Mouse (Mus musculus) forebrain, postnatal 0 days (tissue): ENCODE measurements around the gene Cenpb. TPM values are rescaled to one million over a fixed set of nuclear protein-coding genes. Genes with fewer than 3 reads are reported as not detected.

ENCODE experiments used
- ATAC-seq: fragments of 200-750 bp; cut with Nextera tagmentation; 2 replicates; pipeline ENCODE4 v1.8.0; 2017; ENCODE audit warnings: mild to moderate bottlenecking, moderate library complexity
- DNase-seq: peaks from one replicate; pipeline ENCODE4 v3.0.0-alpha.2; 2015
- H3K27ac ChIP-seq: fragments of 300-500 bp; sonication (generic); 2 replicates; pipeline ENCODE4 v1.5.1; 2014; ENCODE audit warnings: low read depth, mild to moderate bottlenecking, antibody characterized with exemption, low read length, moderate library complexity, mixed read lengths
- H3K27me3 ChIP-seq: fragments of 300-500 bp; sonication (generic); 2 replicates; pipeline ENCODE4 v1.6.1; 2014; ENCODE audit warnings: mild to moderate bottlenecking, low read length, mixed read lengths; ENCODE audit not compliant: insufficient read depth
- H3K36me3 ChIP-seq: fragments of 300-500 bp; sonication (generic); 2 replicates; pipeline ENCODE4 v1.6.1; 2014; ENCODE audit warnings: mild to moderate bottlenecking, moderate library complexity; ENCODE audit not compliant: insufficient read depth
- H3K4me1 ChIP-seq: fragments of 300-500 bp; sonication (generic); 2 replicates; pipeline ENCODE4 v1.6.1; 2014; ENCODE audit warnings: antibody characterized with exemption; ENCODE audit not compliant: insufficient read depth
- H3K4me2 ChIP-seq: fragments of 300-500 bp; sonication (generic); 2 replicates; pipeline ENCODE4 v1.6.1; 2014; ENCODE audit warnings: low read depth, mild to moderate bottlenecking, moderate library complexity
- H3K4me3 ChIP-seq: fragments of 300-500 bp; sonication (generic); 2 replicates; pipeline ENCODE4 v1.5.1; 2014; ENCODE audit warnings: low read depth, low read length, mixed read lengths
- H3K9ac ChIP-seq: fragments of 300-500 bp; sonication (generic); 2 replicates; pipeline ENCODE4 v1.6.1; 2014; ENCODE audit warnings: mild to moderate bottlenecking
- H3K9me3 ChIP-seq: fragments of 300-500 bp; sonication (generic); 2 replicates; pipeline ENCODE4 v1.6.1; 2016; ENCODE audit warnings: low read length
- CTCF ChIP-seq: sonication (generic); IDR thresholded peaks from 2 replicates; pipeline ENCODE4 v1.5.1; 2016; ENCODE audit warnings: antibody characterized with exemption, control low read depth, low read depth
- WGBS: fragments of 180-500 bp; shearing (Covaris S2); extraction: QIAGEN DNeasy Blood & Tissue Kit; methylation state at CpG from one replicate; pipeline ENCODE4 v1.1.7; 2014; 5-methylcytosine and 5-hydroxymethylcytosine counted together
- polyA plus RNA-seq: library from polyadenylated mRNA; unstranded; fragments of >200 nt; fragmentation: Nextera tagmentation; extraction: Ambion mirVana; gene quantifications from 2 replicates; pipeline ENCODE4 v1.2.1, GENCODE M21; 2015
- total RNA-seq: library from RNA; depleted of rRNA; stranded (reverse); fragments of >200 nt; gene quantifications from 2 replicates; pipeline ENCODE4 v1.2.3, GENCODE M21; 2014

The Cenpb gene
- total and polyA plus RNA-seq, 2 experiments from 2014 or later: 17.9 to 120 TPM

GRCm38 (mm10) chr2:131175286-131175944, 4.5 kb downstream of the Cenpb start:
- Histone ChIP-seq H3K4me3 (no peak overlapping the region), H3K36me3 (peaks cover 14% of the 10 kb centered on the region; the same call in 1 of the 2 replicates), H3K9ac (no peak overlapping the region), H3K4me1 (peaks cover 33% of the 10 kb centered on the region), H3K4me2 (no peak overlapping the region), H3K27ac (no peak overlapping the region), H3K9me3 (no peaks in the 10 kb centered on the region), H3K27me3 (no peaks in the 10 kb centered on the region)
- TF ChIP-seq CTCF: no peak
- ATAC-seq (no peak), DNase-seq (no peak)
- WGBS: 70% methylated on average over 3 of the region's 3 CpGs

DNA sequence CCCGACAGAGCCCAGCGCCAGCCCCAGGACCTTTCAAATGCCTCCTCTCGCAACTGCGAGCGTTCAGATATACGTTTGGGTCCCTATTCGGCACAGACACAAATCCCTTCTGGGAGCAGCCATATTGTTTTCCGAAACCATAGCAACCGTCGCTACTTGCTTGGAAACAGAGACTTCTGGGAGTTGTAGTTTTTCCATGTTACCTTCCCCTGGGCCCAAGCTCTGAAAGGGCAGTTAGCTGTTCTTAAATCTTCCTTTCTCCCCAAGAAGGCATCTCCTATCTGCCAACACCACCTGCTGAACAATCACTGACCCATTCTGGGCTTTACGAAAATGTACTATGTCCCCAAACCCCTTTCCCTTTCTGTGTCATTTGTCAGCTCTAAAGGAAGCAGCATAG, 5.2 kb downstream of the Cenpb start:
- Histone ChIP-seq H3K4me2 (peak overlapping the region; percentile 91), H3K27me3 (no peaks in the 10 kb centered on the region), H3K27ac (no peak overlapping the region), H3K9ac (no peak overlapping the region), H3K4me3 (peak overlapping the region; percentile 43), H3K4me1 (peaks cover 31% of the 10 kb centered on the region), H3K36me3 (peaks cover 14% of the 10 kb centered on the region; the same call in 1 of the 2 replicates), H3K9me3 (no peaks in the 10 kb centered on the region)
- TF ChIP-seq CTCF: no peak
- 5% methylated on average over 11 of the region's 11 CpGs for WGBS
- peak; percentile 72 for ATAC-seq
- DNase-seq: peak; percentile 85

GRCm38 (mm10) chr2:131172322-131172721, 7.5 kb downstream of the Cenpb start:
- ATAC-seq (no peak), DNase-seq (no peak)
- WGBS: 61% methylated on average over 9 of the region's 9 CpGs
- H3K27me3 ChIP-seq: no peaks in the 10 kb centered on the region
- H3K4me1 ChIP-seq: peaks cover 18% of the 10 kb centered on the region
- no peak for TF ChIP-seq CTCF
- H3K27ac ChIP-seq: no peak overlapping the region
- 0 out of 2 replicates have a peak, but pooled peaks cover 14% of the 10 kb centered on the region for H3K36me3 ChIP-seq
- H3K4me3 ChIP-seq: no peak overlapping the region
- H3K9ac ChIP-seq: no peak overlapping the region
- H3K4me2 ChIP-seq: no peak overlapping the region
- no peaks in the 10 kb centered on the region for H3K9me3 ChIP-seq

DNA sequence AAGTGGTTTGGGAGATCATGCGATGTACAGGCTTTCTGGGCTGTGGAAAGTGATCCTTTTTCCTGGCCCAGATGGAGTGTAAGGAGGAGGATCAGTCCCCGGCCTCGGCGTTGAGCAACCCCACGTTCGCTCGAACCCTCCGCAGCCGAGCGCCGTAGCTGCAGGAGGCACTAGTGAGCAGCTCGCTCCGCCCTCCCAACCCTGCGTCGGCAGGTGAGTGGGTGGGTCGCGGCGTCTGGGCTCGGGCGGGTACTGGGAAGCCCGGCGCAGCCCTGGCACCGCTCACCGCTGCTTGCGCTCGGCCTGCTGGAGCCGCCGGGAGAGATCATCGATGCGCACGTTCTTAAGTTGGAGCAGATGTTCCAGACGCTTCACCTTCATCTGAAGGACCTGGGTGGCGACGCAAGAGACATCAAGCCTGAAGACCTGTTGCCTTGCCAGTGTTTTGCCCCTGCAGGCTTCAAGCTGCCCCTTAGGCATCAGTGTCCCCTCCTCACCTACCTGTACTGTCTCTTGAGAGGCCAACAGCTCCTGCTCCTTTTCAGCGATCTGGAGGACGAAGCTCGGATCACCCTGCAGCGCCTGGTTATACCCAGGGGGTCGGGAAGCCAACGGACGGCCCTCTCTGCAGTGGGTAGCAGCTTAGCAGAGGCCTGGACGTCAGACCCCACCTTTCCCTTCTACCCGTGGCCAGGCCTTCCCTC, 8.3 kb downstream of the Cenpb start:
- H3K4me1 ChIP-seq: peaks cover 10% of the 10 kb centered on the region; the same call in 1 of the 2 replicates
- H3K27me3 ChIP-seq: no peaks in the 10 kb centered on the region
- DNase-seq (no peak), ATAC-seq (no peak)
- 0 out of 2 replicates have a peak overlapping the region, but pooled peaks have one; percentile 18 for H3K9ac ChIP-seq
- H3K9me3 ChIP-seq: no peaks in the 10 kb centered on the region
- H3K4me2 ChIP-seq: no peak overlapping the region; the same call in 1 of the 2 replicates
- no peak overlapping the region for H3K27ac ChIP-seq
- H3K36me3 ChIP-seq: 0 out of 2 replicates have a peak, but pooled peaks cover 14% of the 10 kb centered on the region
- peak; percentile 28; the same call in 1 of the 2 replicates for TF ChIP-seq CTCF
- H3K4me3 ChIP-seq: no peak overlapping the region
- WGBS: 20% methylated on average over 42 of the region's 43 CpGs

DNA sequence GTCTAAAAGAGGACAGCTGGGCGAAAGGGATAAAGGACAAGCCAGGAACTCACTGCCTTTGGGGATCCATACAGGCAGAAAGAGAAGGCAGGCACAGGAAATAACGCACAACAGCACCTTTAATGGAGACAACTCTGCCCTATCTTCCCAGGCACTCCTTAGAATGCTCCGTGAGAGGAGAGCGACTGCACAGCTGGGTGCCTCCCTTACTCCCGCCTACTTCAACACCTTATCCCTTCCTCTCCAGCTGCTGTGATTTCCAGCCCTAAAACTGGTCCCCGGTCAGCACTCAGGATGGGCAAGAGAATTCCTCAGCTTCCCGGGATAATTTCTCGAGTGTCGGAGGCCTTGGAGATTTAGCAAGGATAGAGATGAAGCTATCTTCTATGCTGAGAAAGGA, 8.9 kb downstream of the Cenpb start:
- no peak for TF ChIP-seq CTCF
- Histone ChIP-seq H3K4me1 (0 out of 2 replicates have a peak, but pooled peaks cover 9% of the 10 kb centered on the region), H3K9ac (no peak overlapping the region), H3K4me2 (no peak overlapping the region), H3K36me3 (0 out of 2 replicates have a peak, but pooled peaks cover 14% of the 10 kb centered on the region), H3K4me3 (no peak overlapping the region), H3K9me3 (no peaks in the 10 kb centered on the region), H3K27ac (no peak overlapping the region), H3K27me3 (no peaks in the 10 kb centered on the region)
- 34% methylated on average over 9 of the region's 9 CpGs for WGBS
- no peak for DNase-seq
- ATAC-seq: no peak

DNA sequence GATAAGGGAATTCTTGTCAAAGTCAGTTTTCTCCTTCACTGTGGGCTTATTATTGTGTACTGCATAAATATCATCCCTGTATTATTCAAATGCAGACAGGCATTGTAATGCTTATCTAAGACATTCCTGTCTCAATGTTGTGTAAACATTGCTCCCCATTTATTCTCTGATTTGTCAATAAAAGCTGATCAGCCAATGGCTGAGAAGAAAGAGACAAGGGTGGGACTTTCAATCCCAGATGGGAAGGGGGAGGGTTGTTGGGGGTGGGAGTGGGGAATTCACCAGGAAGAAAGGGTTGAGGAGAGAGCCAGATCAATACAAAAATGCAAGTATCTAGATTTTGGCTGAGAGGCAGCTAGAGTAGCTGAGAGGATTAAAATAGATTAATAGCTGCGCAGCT, 11.0 kb downstream of the Cenpb start:
- no peak for TF ChIP-seq CTCF
- 55% methylated on average over 1 of the region's 1 CpGs for WGBS

GRCm38 (mm10) chr2:131167984-131168383, 11.9 kb downstream of the Cenpb start:
- 89% methylated on average over 6 of the region's 6 CpGs for WGBS
- Histone ChIP-seq H3K4me3 (no peak overlapping the region), H3K9ac (no peak overlapping the region), H3K4me1 (0 out of 2 replicates have a peak, but pooled peaks cover 2% of the 10 kb centered on the region), H3K4me2 (no peak overlapping the region), H3K27me3 (no peaks in the 10 kb centered on the region), H3K36me3 (0 out of 2 replicates have a peak, but pooled peaks cover 14% of the 10 kb centered on the region), H3K9me3 (no peaks in the 10 kb centered on the region), H3K27ac (no peak overlapping the region)
- DNase-seq: no peak
- TF ChIP-seq CTCF: no peak
- ATAC-seq: no peak

More for the DNA sequence above, 11.0 kb downstream of the Cenpb start:
- Histone ChIP-seq H3K9me3 (no peaks in the 10 kb centered on the region), H3K9ac (no peak overlapping the region), H3K36me3 (0 out of 2 replicates have a peak, but pooled peaks cover 14% of the 10 kb centered on the region), H3K4me1 (0 out of 2 replicates have a peak, but pooled peaks cover 2% of the 10 kb centered on the region), H3K27me3 (no peaks in the 10 kb centered on the region), H3K4me3 (no peak overlapping the region), H3K4me2 (no peak overlapping the region), H3K27ac (no peak overlapping the region)
- ATAC-seq (peak; percentile 40; the same call in 1 of the 2 replicates), DNase-seq (no peak)
